Mouse (Mus musculus) left cerebral cortex, postnatal 10 days (tissue): ENCODE measurements around the gene Gm13693. TPM values are rescaled to one million over a fixed set of nuclear protein-coding genes. Genes with fewer than 3 reads are reported as not detected.
A peak's percentile ranks its signal among the peaks of the same experiment; 100 is the strongest.
"Not testable (repeated sequence)": the region's sequence is repeated elsewhere in the genome, so short reads cannot be mapped to it uniquely, and the experiment has no call there.

Experiments
- DNase-seq, 2 experiments: peaks; one replicate each; pipeline ENCODE4 v3.0.0; 2021 to 2022; ENCODE audit warnings: low spot score in 2 of 2, mixed read lengths in 1 of 2; ENCODE audit errors: extremely low spot score in 1 of 2
- intact Hi-C: fragments of 180-260 bp; cut with DNase I; formaldehyde crosslinking; loops from one replicate; pipeline ENCODE4 v1.15.1; 2025
- total RNA-seq, 2 experiments: library from RNA; stranded (reverse); gene quantifications; 2 replicates each; pipeline ENCODE4 v1.2.3; 2021

Gm13693 gene
- 1 to 10 TPM; 1.4 to 1.5 TPM for total RNA-seq

GRCm38 (mm10) chr2:83961203-83961602, at the start of gene Gm13693:
Gene Gm13693, plus strand, starts transcription at chr2:83961503.
- intact Hi-C loops, DNase-seq: not testable (repeated sequence)

DNA sequence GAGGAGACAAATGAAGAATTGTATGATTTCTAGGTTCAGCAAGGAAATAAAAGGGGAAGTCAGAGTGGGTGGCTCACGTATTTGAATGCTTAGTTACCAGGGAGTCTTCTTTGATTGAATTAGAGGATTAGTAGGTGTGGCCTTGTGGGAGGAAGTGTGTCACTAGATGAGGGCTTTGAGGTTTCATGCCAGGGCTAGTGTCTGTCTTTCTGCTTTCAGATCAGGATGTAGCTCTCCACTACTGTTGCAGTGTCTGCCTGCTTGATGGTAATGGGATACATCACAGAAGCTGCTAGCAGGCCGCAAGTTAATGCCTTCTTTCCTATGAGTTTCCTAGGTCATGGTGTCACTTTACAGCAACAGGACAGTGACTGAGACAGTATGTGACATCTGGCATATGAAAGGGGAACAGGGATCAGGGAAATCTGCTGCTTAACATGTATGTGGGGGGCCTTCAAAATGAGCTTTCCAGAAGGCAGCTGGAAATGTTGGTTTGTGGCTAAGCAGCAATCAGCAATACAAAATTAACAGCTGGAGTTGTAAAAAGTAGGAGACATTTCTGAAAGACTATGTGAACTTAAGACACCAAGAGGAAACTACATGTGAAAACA, 31.7 kb upstream of the Gm13693 start:
- no peak for DNase-seq
- intact Hi-C loops, result no loop called here

- intact Hi-C loops, result no loop called here
- DNase-seq, result peak; percentile 84 to 89
Observed at GRCm38 (mm10) chr2:83940931-83941361, 20.4 kb upstream of the Gm13693 start, which contains the start of gene Zswim2. Gene Zswim2, minus strand, starts transcription at chr2:83941228.

DNA sequence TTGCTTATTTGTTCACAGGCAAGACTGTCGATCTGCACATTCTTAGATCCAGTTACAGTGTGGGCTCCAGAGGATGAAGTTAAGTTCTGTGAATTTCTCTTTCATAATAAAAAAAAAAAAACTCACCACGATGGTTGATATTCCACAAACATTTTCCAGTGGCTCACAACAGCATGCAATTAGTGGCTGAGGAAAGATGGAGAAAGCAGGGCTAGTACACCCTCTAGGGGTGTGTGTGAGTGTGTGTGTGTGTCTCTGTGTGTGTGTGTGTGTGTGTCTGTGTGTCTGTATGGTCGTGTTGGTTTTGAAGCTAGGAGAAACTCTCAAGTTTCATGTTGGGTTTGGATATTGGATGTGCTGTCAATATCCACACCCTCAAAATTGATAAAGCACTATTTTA, 19.9 kb upstream of the Gm13693 start:
- intact Hi-C loops, result no loop called here
- no peak for DNase-seq

GRCm38 (mm10) chr2:83941792-83942191, 19.5 kb upstream of the Gm13693 start:
- intact Hi-C loops, result no loop called here
- DNase-seq, result no peak

DNA sequence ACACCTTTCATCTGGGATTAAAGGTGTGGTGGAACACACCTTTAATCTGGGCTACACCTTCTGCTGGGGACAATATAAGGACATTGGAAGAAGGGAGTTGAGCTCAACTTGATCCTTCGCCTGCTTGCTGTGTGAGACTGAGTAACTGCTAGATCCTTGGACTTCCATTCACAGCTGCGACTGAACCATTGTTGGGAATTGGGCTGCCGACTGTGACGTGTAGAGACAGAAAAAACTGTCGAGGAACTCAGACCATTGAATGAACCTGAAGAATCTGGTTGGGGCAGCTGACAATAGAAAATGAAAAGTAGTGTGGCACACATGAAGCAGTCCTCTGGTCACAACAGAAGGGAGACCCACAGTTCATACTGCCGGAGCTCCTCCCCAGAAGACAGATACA, 5.9 kb upstream of the Gm13693 start, which contains the start of gene Gm13698:
TSS of gene Gm13698 (plus strand) at position 301 of the 400 bp plus-strand sequence.
- intact Hi-C loops, DNase-seq: not testable (repeated sequence)

GRCm38 (mm10) chr2:83967013-83967412, 5.7 kb downstream of the Gm13693 start, which contains the start of gene Gm13695:
Gene Gm13695, plus strand, starts transcription at chr2:83967313.
- intact Hi-C loops, DNase-seq: not testable (repeated sequence)

GRCm38 (mm10) chr2:83972823-83973222, 11.5 kb downstream of the Gm13693 start, which contains the start of gene Gm13696:
Gene Gm13696, plus strand, starts transcription at chr2:83973123.
- intact Hi-C loops, DNase-seq: not testable (repeated sequence)

GRCm38 (mm10) chr2:83978633-83979032, 17.3 kb downstream of the Gm13693 start, which contains the start of gene Gm13694:
Gene Gm13694, plus strand, starts transcription at chr2:83978933.
- DNase-seq, intact Hi-C loops: not testable (repeated sequence)

GRCm38 (mm10) chr2:83984443-83984842, 23.1 kb downstream of the Gm13693 start, which contains the start of gene Gm13697:
Gene Gm13697, plus strand, starts transcription at chr2:83984743.
- DNase-seq, intact Hi-C loops: not testable (repeated sequence)

DNA sequence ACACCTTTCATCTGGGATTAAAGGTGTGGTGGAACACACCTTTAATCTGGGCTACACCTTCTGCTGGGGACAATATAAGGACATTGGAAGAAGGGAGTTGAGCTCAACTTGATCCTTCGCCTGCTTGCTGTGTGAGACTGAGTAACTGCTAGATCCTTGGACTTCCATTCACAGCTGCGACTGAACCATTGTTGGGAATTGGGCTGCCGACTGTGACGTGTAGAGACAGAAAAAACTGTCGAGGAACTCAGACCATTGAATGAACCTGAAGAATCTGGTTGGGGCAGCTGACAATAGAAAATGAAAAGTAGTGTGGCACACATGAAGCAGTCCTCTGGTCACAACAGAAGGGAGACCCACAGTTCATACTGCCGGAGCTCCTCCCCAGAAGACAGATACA, 28.9 kb downstream of the Gm13693 start, which contains the start of gene Gm13691:
TSS of gene Gm13691 (plus strand) at position 301 of the 400 bp plus-strand sequence.
- DNase-seq, intact Hi-C loops: not testable (repeated sequence)

- intact Hi-C loops, DNase-seq: not testable (repeated sequence)
Observed at GRCm38 (mm10) chr2:83993639-83994255, 32.4 kb downstream of the Gm13693 start.

DNA sequence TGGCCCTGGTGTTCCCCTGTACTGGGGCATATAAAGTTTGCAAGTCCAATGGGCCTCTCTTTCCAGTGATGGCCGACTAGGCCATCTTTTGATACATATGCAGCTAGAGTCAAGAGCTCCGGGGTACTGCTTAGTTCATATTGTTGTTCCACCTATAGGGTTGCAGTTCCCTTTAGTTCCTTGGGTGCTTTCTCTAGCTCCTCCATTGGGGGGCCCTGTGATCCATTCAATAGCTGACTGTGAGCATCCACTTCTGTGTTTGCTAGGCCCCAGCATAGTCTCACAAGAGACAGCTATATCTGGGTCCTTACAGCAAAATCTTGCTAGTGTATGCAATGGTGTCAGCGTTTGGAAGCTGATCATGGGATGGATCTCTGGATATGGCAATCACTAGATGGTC, 33.2 kb downstream of the Gm13693 start:
- DNase-seq, intact Hi-C loops: not testable (repeated sequence)

DNA sequence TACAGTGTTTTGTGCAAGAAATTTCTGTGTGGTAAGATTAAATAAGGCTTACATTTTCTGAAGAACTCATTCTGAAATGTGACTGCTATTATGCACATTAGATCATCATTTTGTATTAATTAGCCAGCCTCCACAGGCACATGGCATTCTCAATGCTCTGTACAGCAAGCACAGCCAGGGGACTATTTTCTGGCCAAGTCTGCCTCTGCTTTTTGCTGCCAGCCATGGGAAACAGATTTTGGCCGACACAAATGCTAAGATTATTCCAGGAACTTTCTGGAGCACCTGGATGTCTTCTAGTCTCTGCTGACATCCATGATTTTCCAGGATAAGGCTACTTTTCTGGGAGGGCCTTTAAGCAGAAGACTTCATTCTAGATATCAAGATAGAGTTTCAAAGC, 47.6 kb downstream of the Gm13693 start:
- intact Hi-C loops, result no loop called here
- no peak for DNase-seq

- DNase-seq, result no peak
- intact Hi-C loops, result no loop called here
Observed at GRCm38 (mm10) chr2:84009818-84010217, 48.5 kb downstream of the Gm13693 start.

Other genes starting within 250 kb of the Gm13693 start
- 10 to 100 TPM; 55.3 to 69.3 TPM for gene Itgav, start 237.1 kb upstream of the Gm13693 start, total RNA-seq
- 100 to 1,000 TPM; 221 to 223 TPM for gene Fam171b, start 148.9 kb upstream of the Gm13693 start, total RNA-seq
- not detected for gene Zswim2, start 20.3 kb upstream of the Gm13693 start, total RNA-seq
- 1 to 10 TPM; 1.4 to 1.5 TPM for gene Gm13698, start 5.8 kb upstream of the Gm13693 start, total RNA-seq
- 1 to 10 TPM in 1 of 2 experiments, not detected in 1; 1.4 TPM for gene Gm13695, start 5.8 kb downstream of the Gm13693 start, total RNA-seq
- gene Gm13696, start 11.6 kb downstream of the Gm13693 start, total RNA-seq, result 1 to 10 TPM; 1.4 to 1.5 TPM
- 1 to 10 TPM; 1.4 to 1.5 TPM for gene Gm13694, start 17.4 kb downstream of the Gm13693 start, total RNA-seq
- gene Gm13697, start 23.2 kb downstream of the Gm13693 start, total RNA-seq, result 1 to 10 TPM; 1.4 to 1.5 TPM
- gene Gm13691, start 29.1 kb downstream of the Gm13693 start, total RNA-seq, result 1 to 10 TPM; 1.4 to 1.5 TPM